Mouse (Mus musculus): ENCODE data around the gene Dnajb1. TPM values are rescaled to one million over a fixed set of nuclear protein-coding genes. Genes with fewer than 3 reads are reported as not detected.
A peak's percentile ranks its signal among the peaks of the same experiment; 100 is the strongest.
"Not testable (repeated sequence)": the region's sequence is repeated elsewhere in the genome, so short reads cannot be mapped to it uniquely, and the experiment has no call there.

The Dnajb1 gene
- 10 to 100 TPM; 25.6 to 40.4 (median 25.8) TPM for total RNA-seq (2022)

DNA sequence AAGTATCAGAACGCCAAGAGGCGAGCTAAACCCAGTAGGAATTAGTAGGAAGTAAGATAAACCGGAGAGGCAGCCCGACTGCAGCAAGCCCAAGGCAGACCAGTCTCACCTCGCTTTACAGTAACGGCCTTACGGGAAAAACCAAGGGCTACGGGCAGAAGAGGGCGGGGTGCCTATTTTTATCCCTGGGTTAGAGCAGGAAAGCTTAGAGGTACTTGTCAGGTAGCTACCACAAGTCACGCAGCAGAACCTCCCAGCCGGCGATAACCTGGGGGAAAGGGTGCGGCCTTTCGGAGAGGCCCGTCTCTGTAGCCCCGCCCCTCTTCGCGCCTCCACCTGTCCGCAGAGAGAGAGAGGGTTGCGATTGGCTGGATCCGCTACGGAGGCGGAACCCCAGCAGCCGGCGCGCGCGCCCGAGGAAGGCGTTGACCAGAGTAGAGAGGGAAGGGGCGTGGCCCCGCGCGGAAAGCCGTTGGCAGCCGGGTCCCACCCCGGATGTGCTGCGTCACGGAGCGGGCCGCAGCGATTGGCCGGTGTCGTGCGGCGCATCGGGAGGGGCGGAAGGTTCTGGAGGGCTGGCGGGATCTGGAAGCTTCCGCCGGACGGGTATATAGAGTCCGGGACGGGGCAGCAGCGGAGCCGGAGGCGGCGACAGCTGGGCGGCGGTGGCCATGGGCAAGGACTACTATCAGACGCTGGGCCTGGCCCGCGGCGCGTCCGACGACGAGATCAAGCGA is at the start of gene Dnajb1, which contains the start of gene Tecr:
Dnajb1 (plus strand) TSS at position 533 of the 737 bp plus-strand sequence.
Tecr (minus strand) TSS at position 311 of the 737 bp plus-strand sequence.
- DNase-seq: peak; percentile 100

DNA sequence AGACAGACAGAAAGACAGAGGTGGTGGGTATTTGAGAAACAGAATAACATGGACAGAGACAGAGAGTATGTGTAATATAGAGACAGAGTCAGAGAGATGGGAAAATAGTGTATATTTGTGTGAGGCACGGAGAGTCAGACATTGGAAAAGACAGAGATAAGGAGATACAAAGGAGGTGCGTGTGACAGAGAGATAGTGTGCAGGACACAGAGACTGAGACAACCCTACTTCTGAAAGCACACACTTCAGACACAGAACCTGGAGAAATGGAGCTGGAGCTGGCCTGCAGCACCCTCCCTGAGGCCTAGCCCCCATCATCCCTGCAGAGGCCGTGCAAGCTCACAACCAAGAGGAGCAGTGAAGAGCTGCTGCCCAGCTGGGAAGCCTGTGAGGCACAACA is 45.3 kb upstream of the Dnajb1 start:
- no peak for DNase-seq

DNA sequence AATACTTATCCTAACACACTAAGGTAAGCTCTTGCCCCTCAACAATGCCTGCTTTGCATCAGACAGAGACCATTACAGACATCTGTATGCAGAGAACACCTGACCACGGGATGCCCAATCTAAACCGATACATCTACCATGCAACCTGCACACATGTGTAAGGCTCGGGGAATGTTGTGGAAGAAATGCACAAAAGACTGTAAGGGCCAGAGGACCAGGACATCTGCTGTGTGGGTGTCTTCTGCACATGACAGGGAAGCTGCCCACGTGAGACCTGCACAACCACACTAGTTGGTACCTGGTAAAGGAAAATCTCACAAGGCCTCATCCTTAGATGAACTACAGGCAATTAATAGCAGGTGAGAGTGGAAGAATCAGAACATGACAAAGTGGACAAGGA is 44.7 kb upstream of the Dnajb1 start:
- DNase-seq: no peak

DNA sequence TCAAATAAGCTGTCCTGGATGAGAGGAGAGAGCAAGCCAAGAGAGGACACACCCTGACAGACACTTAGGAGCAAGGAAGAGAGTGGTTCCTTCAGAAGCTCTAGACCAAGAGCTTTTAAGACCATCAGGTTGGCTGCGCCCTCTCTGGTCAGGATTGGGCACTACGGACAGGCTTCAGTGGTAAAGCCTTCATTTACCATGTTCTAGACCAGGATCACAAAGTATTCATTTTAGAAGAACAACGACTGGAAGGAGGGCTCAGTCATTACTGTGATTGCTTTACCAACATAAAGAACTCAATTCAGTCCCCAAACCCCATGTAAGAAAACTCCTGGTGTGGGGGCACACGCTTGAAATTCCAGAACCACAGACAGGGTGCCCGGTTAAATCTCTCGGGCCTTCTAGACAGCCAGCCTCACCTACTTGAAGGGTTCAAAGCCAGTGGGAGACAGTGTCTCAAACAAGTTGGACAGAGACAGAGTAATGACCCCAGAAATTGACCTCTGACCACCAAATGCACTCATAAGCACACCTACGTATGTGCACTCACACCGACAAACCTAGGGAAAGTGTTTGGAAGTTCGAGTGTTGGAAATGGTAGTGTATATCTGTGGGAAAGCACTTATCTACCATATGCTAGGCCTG is 42.1 kb upstream of the Dnajb1 start:
- DNase-seq: no peak

DNA sequence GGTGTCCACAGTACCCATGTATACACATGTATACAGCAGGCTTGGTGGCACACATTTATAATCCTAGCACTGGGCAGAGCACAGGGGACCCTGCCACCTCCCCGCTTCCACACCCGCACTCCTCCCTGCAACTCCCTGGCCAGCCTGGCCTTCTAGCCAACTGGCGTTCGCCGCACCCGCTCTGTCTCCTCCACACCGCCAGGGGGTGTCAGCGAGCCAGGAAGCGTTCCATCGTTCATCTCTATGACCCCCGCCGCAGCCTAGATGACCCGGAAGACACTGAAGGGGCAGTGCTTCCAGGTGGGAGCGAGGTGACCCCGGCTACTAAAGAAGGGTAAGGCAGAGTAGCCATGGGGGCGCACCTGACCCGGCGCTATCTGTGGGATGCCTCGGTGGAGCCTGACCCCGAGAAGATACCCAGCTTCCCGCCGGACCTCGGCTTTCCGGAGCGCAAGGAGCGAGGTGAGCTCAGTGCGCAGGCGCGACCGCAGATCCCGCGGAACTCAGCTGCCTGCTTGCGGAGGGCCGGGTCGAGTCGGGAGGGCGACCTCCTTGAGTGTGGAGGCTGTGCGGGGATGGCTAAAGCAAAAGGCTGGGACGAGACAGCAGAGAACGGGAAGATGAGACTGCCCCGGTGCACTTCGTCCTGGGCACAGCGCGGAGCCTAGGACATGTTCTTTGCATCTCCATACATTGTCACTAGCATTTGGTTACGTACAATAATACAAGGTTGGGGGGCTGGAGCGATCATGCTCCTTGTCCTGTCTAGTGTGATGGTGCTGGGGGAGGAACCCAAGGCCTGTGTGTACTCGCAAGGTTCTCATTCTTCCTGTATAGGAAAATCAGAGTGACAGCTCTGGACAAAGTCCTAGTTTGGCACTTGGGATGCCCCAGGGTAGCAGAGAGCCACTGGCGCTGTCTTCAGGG is 41.3 kb upstream of the Dnajb1 start, which contains the start of gene Ndufb7:
Ndufb7 (plus strand) TSS at position 203 of the 927 bp plus-strand sequence.
- peak; percentile 90 for DNase-seq

DNA sequence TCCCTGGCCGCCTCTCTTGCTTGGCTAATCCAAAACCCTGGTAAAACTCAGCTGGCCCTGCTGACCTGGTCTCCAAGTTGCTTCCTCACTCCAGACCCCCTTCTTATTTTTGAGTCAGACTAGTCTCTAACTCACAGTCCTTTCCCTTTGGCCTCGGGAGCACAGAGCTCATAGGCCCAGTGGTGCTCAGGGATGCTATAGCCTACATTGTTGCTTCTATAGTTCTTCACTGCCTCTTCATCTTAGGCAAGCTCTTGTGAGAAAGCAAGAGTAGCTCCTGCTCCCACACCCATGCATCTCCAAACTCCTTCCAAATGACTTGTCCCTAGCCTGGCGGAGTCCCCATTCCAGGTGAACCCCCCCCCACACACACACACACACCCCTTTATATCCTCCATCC is 40.3 kb upstream of the Dnajb1 start:
- DNase-seq: peak; percentile 9

DNA sequence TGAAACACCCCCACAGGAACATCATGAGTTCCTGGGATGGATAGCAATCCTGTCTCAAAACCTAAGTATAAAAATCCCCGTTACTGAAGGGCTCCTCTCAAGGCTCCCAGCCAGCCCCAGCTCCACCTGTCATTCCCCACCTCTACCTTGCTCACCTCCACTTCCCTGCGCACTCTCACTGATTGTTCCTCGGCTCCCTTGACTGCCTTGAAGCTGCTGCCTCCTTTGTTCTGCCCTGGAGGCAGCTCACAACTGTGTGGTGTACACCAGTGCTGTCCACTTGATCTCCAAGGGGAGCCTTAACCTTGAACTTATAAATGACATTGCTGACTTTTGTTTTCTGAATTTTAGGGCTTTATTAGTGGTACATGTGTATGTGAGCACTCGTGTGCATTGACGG is 39.9 kb upstream of the Dnajb1 start:
- DNase-seq: no peak

DNA sequence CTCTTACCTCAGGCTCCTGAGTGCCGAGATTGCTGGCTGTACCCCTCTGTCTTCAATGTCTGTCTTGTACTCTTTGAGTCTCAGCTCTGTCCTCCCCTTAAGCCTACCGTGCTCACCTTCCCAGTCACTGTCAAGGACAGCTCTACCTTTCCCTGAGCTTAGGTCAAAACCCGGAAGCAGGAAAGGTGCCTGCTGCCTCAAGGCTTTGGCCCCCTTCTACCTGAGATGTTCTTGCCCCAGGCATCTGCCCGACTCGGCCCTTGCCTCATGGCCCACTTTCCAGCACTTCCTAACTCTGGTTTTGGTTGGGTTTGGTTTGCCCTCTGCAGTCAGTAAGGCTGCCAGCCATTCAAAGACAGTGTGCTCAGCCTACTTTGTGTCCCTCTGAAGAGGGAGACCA is 39.2 kb upstream of the Dnajb1 start:
- no peak for DNase-seq

DNA sequence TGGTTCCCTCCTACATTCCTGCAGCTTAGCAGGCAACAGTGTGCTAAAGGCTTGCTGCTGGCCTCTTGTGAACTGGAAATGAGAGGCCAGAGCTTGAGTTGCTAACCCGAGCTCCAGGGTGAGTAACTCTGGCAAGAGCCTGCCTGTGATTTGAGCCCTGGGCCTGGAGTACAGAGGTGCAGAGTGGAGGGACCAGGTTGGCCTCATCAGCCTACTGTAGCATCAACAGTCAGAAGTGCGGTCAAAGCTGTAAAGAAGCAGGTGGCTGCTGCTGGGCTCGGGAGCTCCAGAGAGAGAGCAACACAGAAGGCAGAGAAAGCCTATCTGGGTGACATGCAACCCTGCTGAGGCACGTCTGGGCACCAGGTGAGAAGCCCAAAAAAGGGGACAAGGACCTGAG is 38.8 kb upstream of the Dnajb1 start:
- no peak for DNase-seq

DNA sequence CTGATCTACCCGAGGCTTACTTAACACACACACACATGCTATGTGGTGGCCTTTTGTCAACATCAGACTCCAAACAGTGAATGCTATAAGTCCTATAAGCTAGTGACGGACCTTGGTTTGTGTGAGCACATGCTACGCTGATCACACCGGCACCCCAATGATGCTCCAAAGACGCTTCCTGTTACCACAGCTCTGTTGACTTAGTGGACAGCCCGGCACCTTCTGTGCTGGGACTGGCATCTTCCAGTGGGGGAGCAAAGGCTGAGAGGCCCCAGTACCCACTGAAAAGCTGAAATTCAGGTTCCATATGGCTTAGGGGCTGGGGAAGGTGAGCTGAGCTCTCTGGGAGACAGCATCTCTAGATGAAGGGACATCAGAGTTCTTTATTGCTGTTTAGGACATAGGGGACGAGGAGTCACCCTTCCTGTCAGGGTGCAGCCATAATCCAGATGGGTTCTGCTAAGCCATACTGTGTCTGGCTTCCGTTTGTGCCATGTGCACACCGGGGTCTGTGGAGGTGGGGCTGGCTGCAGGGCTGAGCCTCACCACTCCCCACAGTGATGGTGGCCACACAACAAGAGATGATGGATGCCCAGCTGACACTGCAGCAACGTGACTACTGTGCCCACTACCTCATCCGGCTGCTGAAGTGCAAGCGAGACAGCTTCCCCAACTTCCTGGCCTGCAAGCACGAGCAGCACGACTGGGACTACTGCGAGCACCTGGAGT is 37.6 kb upstream of the Dnajb1 start:
- DNase-seq: peak; percentile 2

DNA sequence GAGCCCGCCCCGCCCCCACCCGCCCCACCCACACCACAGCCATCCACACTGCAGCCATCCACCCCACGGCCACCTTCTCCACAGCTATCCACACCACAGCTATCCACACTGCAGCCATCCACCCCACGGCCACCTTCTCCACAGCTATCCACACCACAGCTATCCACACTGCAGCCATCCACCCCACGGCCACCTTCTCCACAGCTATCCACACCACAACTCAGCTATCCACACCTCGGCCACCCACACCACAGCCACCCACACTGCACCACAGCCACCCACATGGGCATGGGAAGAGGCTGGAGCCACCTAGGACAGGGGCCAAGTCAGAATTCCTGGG is 37.0 kb upstream of the Dnajb1 start:
- DNase-seq: not testable (repeated sequence)

DNA sequence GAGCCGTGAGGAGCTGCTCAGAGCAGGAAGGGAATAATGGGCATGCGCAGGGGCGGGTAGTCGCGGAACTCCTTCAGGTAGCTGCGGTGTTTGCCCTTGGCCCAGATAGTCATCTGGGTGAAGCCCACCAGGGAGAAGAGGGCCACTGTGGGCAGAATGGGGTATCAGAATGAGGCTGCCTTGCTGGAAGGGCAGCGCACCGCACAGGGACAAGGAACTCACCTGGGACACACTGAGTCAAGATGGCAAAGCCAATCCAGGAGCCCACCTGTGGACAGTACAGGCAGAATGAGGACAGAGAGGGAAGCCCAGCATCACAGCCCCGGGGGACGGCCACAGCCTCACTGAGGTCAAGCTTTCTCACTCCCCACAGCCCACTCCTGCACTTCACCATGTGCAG is 36.2 kb upstream of the Dnajb1 start:
- peak; percentile 3 for DNase-seq

DNA sequence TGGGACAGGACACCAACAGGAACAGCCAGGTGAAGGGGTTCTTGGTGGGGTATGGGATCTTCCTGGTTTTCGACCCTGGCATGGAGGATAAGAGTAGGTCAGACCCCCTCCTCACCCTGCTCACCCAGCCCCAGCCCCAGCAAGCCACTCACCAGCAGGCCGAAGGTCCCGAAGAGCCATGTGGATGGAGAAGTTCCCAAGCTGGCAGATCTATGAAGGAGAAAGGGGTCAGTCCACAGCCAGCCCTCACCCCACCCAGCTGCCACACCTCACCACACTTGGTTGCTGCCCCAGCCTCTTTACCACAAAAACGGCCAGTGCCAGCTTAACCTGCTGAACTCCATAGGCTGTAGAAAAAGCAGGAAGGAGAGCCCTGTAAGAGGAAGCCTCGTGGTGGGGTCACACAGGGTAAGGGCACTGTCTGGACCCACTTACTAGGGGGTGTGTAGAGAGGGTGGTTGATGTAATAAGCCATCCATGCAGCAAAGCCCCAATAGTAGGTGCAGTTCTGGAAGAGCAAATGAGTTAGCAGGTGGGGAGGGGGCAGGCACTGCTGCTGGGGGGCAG is 35.7 kb upstream of the Dnajb1 start:
- no peak for DNase-seq

DNA sequence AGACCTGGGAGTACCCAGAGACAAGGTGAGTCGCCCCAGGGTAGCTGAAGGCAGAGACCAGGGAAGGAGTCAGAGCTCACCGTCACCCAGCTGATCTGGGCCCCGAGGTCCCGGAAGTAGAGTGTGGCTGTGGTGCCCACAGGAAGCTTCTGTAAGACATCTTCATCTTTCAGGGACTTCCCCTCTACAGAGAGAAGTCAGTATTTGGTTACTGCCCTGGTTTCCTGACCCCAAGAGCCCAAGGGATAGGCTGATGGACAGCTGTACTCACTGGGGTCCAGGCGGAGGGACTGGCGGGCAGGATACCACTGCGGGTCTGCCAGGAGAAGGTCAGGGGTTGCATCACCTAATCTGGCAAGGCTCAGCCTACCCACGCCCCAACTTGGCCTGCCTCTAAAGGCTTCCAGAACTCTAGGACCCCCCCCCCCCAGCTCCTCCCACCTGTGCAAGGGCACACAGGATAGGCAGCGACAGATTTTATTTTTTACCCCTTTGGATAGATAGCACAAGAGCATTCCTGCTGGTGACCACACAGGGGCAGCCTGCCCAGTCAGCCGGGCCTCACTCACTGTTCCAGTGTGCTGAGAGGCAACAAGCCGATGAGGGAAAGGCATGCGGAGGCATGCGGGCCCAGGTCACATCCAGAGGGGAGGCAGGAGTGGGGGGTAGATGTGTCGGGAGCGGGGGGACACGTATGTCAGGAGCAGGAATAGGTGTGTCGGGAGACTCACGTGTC is 34.7 kb upstream of the Dnajb1 start:
- DNase-seq: no peak

DNA sequence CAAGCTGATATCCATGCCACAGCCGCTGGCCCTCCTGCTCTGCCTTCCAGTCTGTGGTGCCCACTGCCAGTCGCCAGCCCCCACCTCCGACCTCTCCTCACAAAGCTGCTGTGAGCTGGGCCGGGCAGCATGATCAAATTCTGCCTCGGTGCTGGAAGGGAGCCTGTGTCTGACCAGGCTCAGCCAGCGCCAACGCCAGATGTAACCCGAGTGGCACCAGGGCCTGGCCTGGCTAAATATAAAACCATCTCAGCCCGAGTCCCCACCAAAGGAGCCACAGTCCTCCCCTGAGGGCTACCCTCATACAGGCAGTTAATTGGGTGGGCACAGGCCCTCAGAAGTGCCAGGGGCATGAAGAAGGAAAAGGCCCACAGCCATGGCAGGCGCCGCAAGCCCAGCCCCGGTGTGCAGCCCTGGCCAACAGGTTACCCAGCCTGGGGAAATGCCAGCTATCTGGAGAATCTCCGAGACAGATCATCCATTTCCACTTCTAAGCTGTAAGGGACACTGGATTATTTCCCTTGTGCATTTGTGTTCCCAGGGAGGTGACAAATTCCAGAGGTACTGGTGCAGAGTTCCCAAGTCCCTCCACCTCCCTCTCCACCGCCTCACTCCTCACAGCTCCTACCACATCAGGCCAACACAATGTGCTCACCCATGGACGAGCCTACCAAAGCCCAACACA is 33.2 kb upstream of the Dnajb1 start:
- DNase-seq: no peak

DNA sequence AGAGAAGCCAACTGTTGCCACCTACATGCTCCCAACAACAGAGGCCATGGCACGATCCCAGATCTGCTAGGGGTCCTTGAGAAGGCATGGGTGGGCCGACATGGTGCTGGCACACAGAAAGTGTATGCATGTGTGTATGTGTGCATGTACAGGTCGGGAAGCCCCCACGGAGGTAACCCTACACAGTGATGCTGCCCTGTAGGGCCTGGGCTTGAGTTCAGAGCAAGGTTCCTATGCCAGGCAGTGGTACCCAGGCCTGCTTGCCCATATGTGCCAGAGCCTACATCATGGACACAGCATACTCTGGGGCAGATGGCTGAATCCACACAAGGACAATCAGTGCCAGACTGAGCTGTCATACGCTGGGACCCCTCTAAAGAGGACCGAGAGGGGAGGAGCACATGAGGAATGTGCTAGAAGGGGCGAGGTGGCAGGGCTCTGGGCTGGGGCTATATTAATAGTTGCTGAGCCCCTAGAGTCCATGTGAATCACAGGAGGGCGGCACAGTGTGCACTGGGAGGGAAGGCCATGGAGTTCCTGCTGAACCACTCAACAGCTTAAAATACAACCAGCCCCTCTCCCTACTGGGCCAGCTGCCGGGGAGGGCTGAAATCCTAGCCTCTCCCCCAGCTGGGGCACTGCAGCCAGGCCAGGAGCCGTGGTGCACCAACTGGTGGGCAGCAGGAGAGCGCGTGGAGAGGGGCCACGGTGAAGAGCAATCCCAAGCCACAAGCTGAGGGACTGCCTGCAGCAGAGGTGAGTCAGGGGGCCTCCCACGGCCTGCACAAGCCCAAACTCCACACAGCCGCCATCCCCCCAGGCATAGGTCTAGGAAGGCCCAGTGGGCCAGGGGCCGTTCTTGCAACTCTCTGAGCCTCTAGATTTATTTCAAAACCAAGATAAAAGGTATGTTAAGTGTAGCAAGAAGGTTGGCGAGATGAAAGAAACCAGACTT is 32.2 kb upstream of the Dnajb1 start:
- no peak for DNase-seq

DNA sequence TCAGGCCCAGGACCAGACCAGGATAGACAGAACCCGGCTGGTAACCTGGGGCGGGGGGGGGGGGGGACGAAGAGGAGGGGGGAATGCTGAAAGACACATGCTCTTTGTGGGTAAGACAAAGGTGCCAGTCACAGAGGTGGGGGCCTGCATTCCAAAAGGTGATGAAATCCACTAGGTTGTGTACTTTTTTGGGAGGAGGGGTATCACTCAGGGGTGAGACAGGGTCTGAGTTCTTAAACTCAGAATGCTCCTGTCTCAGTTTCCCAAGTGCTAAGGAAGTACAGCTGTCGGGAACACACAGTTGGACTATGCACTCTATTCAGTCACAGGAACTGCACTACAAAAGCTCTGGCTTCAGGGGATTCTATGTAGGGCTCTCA is 31.5 kb upstream of the Dnajb1 start:
- no peak for DNase-seq

DNA sequence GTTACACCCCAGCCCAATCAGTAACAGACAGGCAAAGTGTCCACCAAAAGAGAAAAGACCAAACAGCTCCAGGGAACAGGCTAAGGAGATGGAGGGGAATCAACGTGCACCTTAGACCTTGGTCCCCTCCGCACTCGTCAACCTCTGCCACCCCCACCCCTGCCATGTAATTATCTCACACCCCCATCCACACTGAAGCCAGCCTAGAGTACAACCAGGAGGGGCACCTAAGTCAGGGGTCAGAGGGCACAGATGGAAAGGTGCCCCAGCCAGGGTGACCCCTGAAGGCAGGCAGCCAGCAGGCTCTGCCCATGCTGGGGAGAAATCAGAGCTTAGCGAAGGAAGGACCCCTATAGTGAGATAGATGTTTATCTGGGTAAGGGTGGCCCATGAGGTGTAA is 31.1 kb upstream of the Dnajb1 start:
- no peak for DNase-seq

DNA sequence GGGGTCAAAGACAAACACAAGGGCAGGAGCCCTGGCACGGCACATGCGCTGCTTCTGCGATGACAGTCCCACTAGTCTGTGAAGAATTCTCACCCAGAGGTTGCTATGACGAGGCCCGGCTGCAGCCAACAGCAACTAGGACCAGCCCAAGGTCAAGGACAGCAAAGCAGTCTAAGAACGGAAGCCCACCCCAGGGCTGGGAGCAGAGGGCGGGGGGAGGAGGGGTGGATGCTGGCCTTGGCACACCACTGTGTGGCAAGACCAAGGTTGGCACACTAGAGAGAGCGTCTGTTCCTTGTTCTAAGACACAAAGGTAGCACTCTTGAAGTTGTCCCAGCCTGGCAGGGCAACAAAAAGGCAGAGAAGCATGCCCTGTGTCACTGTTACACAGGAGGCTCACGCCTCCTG is 30.6 kb upstream of the Dnajb1 start:
- peak; percentile 87 for DNase-seq

All from adrenal gland, adult 8-10 months (tissue).